Mouse (Mus musculus) megakaryocyte, embryonic 14.5 days (primary cell): ENCODE measurements at regions not wholly inside any gene's neighbourhood (a gene's known extent, or its start where the extent isn't known, plus 50 kb on each side); places are given as distances from the start of the nearest gene placed in this dataset.

Experiments used
- FLI1 ChIP-seq: IDR thresholded peaks from 2 replicates; pipeline ENCODE4 v1.6.1; 2012; ENCODE audit warnings: low read length, inconsistent platforms, mixed read lengths
- GATA1 ChIP-seq: IDR thresholded peaks from 3 replicates; pipeline ENCODE4 v1.6.1; 2012; ENCODE audit warnings: mixed read lengths, low read length, inconsistent platforms, borderline replicate concordance

- no peak for TF ChIP-seq GATA1
- TF ChIP-seq FLI1, result no peak
Observed at GRCm38 (mm10) chr17:43166091-43166490, 104.0 kb upstream of the Adgrf1 start.
